Mouse (Mus musculus): ENCODE measurements around the gene Ssr2. TPM values are rescaled to one million over a fixed set of nuclear protein-coding genes. Genes with fewer than 3 reads are reported as not detected.
A peak's percentile ranks its signal among the peaks of the same experiment; 100 is the strongest.

Ssr2 gene
- polyA plus RNA-seq, 1 experiment from 2014 or later, result 269 TPM

GRCm38 (mm10) chr3:88635506-88636275 lies 60.0 kb downstream of the Ssr2 start:
- Histone ChIP-seq H3K4me2 (replicated peaks; ENCODE audit: low read depth, low read length) (no peak overlapping the region), H3K9me3 (ENCODE audit: low read length) (no peaks in the 10 kb centered on the region), H3K27ac (ENCODE audit: low read length) (no peak overlapping the region; the same call in 1 of the 2 replicates), H3K9ac (replicated peaks; ENCODE audit: low read length) (no peak overlapping the region), H3K4me1 (ENCODE audit: insufficient read depth, low read length) (0 out of 2 replicates have a peak, but pooled peaks cover 3% of the 10 kb centered on the region), H3K4me3 (ENCODE audit: low read length) (no peak overlapping the region), H3K27me3 (ENCODE audit: insufficient read depth, low read length) (no peaks in the 10 kb centered on the region), H3K36me3 (ENCODE audit: insufficient read depth, low read length) (peaks cover 95% of the 10 kb centered on the region)
- 86% methylated on average over 19 of the region's 19 CpGs for WGBS
- ATAC-seq (ENCODE audit: low FRiP score, low TSS enrichment), result no peak

- 78% methylated on average over 8 of the region's 8 CpGs for WGBS
- Histone ChIP-seq H3K4me1 (ENCODE audit: insufficient read depth, low read length) (0 out of 2 replicates have a peak, but pooled peaks cover 3% of the 10 kb centered on the region), H3K36me3 (ENCODE audit: insufficient read depth, low read length) (peaks cover 94% of the 10 kb centered on the region), H3K27me3 (ENCODE audit: insufficient read depth, low read length) (no peaks in the 10 kb centered on the region), H3K4me2 (replicated peaks; ENCODE audit: low read depth, low read length) (no peak overlapping the region), H3K9ac (replicated peaks; ENCODE audit: low read length) (no peak overlapping the region), H3K27ac (ENCODE audit: low read length) (no peak overlapping the region), H3K4me3 (ENCODE audit: low read length) (no peak overlapping the region), H3K9me3 (ENCODE audit: low read length) (no peaks in the 10 kb centered on the region)
- ATAC-seq (ENCODE audit: low FRiP score, low TSS enrichment), result no peak
These were observed 60.9 kb downstream of the Ssr2 start for GRCm38 (mm10) chr3:88636555-88636986.

- Histone ChIP-seq H3K36me3 (ENCODE audit: insufficient read depth, low read length) (peaks cover 94% of the 10 kb centered on the region), H3K4me2 (replicated peaks; ENCODE audit: low read depth, low read length) (no peak overlapping the region), H3K4me3 (ENCODE audit: low read length) (no peak overlapping the region), H3K9ac (replicated peaks; ENCODE audit: low read length) (no peak overlapping the region), H3K27me3 (ENCODE audit: insufficient read depth, low read length) (no peaks in the 10 kb centered on the region), H3K27ac (ENCODE audit: low read length) (no peak overlapping the region), H3K9me3 (ENCODE audit: low read length) (no peaks in the 10 kb centered on the region), H3K4me1 (ENCODE audit: insufficient read depth, low read length) (0 out of 2 replicates have a peak, but pooled peaks cover 3% of the 10 kb centered on the region)
- ATAC-seq (ENCODE audit: low FRiP score, low TSS enrichment), result no peak
- WGBS, result 98% methylated on average over 5 of the region's 5 CpGs
These were observed 61.5 kb downstream of the Ssr2 start for GRCm38 (mm10) chr3:88637134-88637533.

MicroRNAs within 50 kb of the gene (microRNA counts, 519-probe panel; counts per million panel counts)
- 104 counts per million, percentile 35 among the panel's probes with 10 or more counts for microRNA mmu-miR-1905

Small RNAs within 50 kb of the gene (microRNA-seq; reads per million reads assigned to microRNA genes)
- not detected for gene Mir1905

Other genes with a start within 250 kb of the Ssr2 start
- 7.8 and 7.9 TPM in 2 replicates for gene Tmem79, start 239.7 kb upstream of the Ssr2 start, polyA plus RNA-seq (2015; fragmentation: Nextera tagmentation; extraction: Ambion mirVana)
- gene Smg5, start 239.6 kb upstream of the Ssr2 start, polyA plus RNA-seq (2015; fragmentation: Nextera tagmentation; extraction: Ambion mirVana), result 54.7 and 61.8 TPM in 2 replicates
- 19.1 and 22.1 TPM in 2 replicates for gene Paqr6, start 211.3 kb upstream of the Ssr2 start, polyA plus RNA-seq (2015; fragmentation: Nextera tagmentation; extraction: Ambion mirVana)
- gene Bglap3, start 203.1 kb upstream of the Ssr2 start, polyA plus RNA-seq (2015; fragmentation: Nextera tagmentation; extraction: Ambion mirVana), result 0.22 and 0.71 TPM in 2 replicates
- gene Bglap2, start 197.2 kb upstream of the Ssr2 start, polyA plus RNA-seq (2015; fragmentation: Nextera tagmentation; extraction: Ambion mirVana), result not detected in 2 replicates
- 0.56 TPM in 1 of 2 replicates, not detected in the other for gene Bglap, start 191.4 kb upstream of the Ssr2 start, polyA plus RNA-seq (2015; fragmentation: Nextera tagmentation; extraction: Ambion mirVana)
- 144 and 152 TPM in 2 replicates for gene Pmf1, start 165.5 kb upstream of the Ssr2 start, polyA plus RNA-seq (2015; fragmentation: Nextera tagmentation; extraction: Ambion mirVana)
- 21.7 and 22.2 TPM in 2 replicates for gene Slc25a44, start 150.7 kb upstream of the Ssr2 start, polyA plus RNA-seq (2015; fragmentation: Nextera tagmentation; extraction: Ambion mirVana)
- gene Sema4a, start 114.7 kb upstream of the Ssr2 start, polyA plus RNA-seq (2015; fragmentation: Nextera tagmentation; extraction: Ambion mirVana), result 19.6 and 25.3 TPM in 2 replicates
- gene Lmna, start 65.9 kb upstream of the Ssr2 start, polyA plus RNA-seq (2015; fragmentation: Nextera tagmentation; extraction: Ambion mirVana), result 89.9 and 100 TPM in 2 replicates
- 18.6 and 20.7 TPM in 2 replicates for gene Mex3a, start 43.5 kb upstream of the Ssr2 start, polyA plus RNA-seq (2015; fragmentation: Nextera tagmentation; extraction: Ambion mirVana)
- gene Rab25, start 27.6 kb upstream of the Ssr2 start, polyA plus RNA-seq (2015; fragmentation: Nextera tagmentation; extraction: Ambion mirVana), result 17.3 and 23.9 TPM in 2 replicates
- gene Lamtor2, start 22.8 kb upstream of the Ssr2 start, polyA plus RNA-seq (2015; fragmentation: Nextera tagmentation; extraction: Ambion mirVana), result 189 and 207 TPM in 2 replicates
- gene Ubqln4, start 22.1 kb upstream of the Ssr2 start, polyA plus RNA-seq (2015; fragmentation: Nextera tagmentation; extraction: Ambion mirVana), result 52.7 and 57.8 TPM in 2 replicates
- gene Arhgef2, start 30.1 kb downstream of the Ssr2 start, polyA plus RNA-seq (2015; fragmentation: Nextera tagmentation; extraction: Ambion mirVana), result 103 and 119 TPM in 2 replicates
- not detected in 2 replicates for gene Rxfp4, start 77.3 kb downstream of the Ssr2 start, polyA plus RNA-seq (2015; fragmentation: Nextera tagmentation; extraction: Ambion mirVana)
- 92.2 and 97.3 TPM in 2 replicates for gene Khdc4, start 109.9 kb downstream of the Ssr2 start, polyA plus RNA-seq (2015; fragmentation: Nextera tagmentation; extraction: Ambion mirVana)
- 59.5 and 59.6 TPM in 2 replicates for gene Rit1, start 141.0 kb downstream of the Ssr2 start, polyA plus RNA-seq (2015; fragmentation: Nextera tagmentation; extraction: Ambion mirVana)
- gene Syt11, start 199.3 kb downstream of the Ssr2 start, polyA plus RNA-seq (2015; fragmentation: Nextera tagmentation; extraction: Ambion mirVana), result 12.6 and 13.7 TPM in 2 replicates